Mouse (Mus musculus) embryonic facial prominence, embryonic 11.5 days (tissue): ENCODE measurements around the gene Fhdc1. TPM values are rescaled to one million over a fixed set of nuclear protein-coding genes. Genes with fewer than 3 reads are reported as not detected.

ENCODE experiments used
- ATAC-seq: fragments of 200-750 bp; cut with Nextera tagmentation; replicated peaks from 2 replicates; pipeline ENCODE4 v1.8.0; 2017; ENCODE audit warnings: low read depth; ENCODE audit not compliant: insufficient number of reproducible peaks, low FRiP score, low TSS enrichment
- DNase-seq: peaks from one replicate; pipeline ENCODE4 v3.0.0-alpha.2; 2015; ENCODE audit warnings: low spot score
- H3K27ac ChIP-seq: fragments of 300-500 bp; sonication (generic); replicated peaks from 2 replicates; pipeline ENCODE4 v1.5.1; 2014; ENCODE audit warnings: mild to moderate bottlenecking, low read depth, low read length, control low read depth
- H3K27me3 ChIP-seq: fragments of 300-500 bp; sonication (generic); 2 replicates; pipeline ENCODE4 v1.6.1; 2014; ENCODE audit warnings: mild to moderate bottlenecking, low read length, moderate library complexity, mixed read lengths; ENCODE audit not compliant: control insufficient read depth, insufficient read depth
- H3K36me3 ChIP-seq: fragments of 300-500 bp; sonication (generic); replicated peaks from 2 replicates; pipeline ENCODE4 v1.6.1; 2014; ENCODE audit warnings: low read depth, mild to moderate bottlenecking, low read length, moderate library complexity, mixed read lengths; ENCODE audit not compliant: control insufficient read depth, insufficient read depth
- H3K4me1 ChIP-seq: fragments of 300-500 bp; sonication (generic); 2 replicates; pipeline ENCODE4 v1.6.1; 2014; ENCODE audit warnings: low read length, mixed read lengths; ENCODE audit not compliant: control insufficient read depth, insufficient read depth
- H3K4me2 ChIP-seq: fragments of 300-500 bp; sonication (generic); 2 replicates; pipeline ENCODE4 v1.6.1; 2014; ENCODE audit warnings: low read depth, mild to moderate bottlenecking, control low read depth, low read length, moderate library complexity
- H3K4me3 ChIP-seq: fragments of 300-500 bp; sonication (generic); 2 replicates; pipeline ENCODE4 v1.5.1; 2014; ENCODE audit warnings: low read depth, low read length, control low read depth
- H3K9ac ChIP-seq: fragments of 300-500 bp; sonication (generic); replicated peaks from 2 replicates; pipeline ENCODE4 v1.6.1; 2014; ENCODE audit warnings: mild to moderate bottlenecking, control low read depth, low read length
- H3K9me3 ChIP-seq: fragments of 300-500 bp; sonication (generic); replicated peaks from 2 replicates; pipeline ENCODE4 v1.6.1; 2016; ENCODE audit warnings: mild to moderate bottlenecking, low read length, inconsistent platforms, mixed read lengths; ENCODE audit not compliant: control insufficient read depth
- WGBS: fragments of 180-500 bp; shearing (Covaris S2); extraction: QIAGEN DNeasy Blood & Tissue Kit; methylation state at CpG from one replicate; pipeline ENCODE4 v1.1.7; 2014; 5-methylcytosine and 5-hydroxymethylcytosine counted together
- polyA plus RNA-seq: library from polyadenylated mRNA; unstranded; fragments of >200 nt; fragmentation: Nextera tagmentation; extraction: Ambion mirVana; gene quantifications from 2 replicates; pipeline ENCODE4 v1.2.1, GENCODE M21; 2014

Gene Fhdc1
- polyA plus RNA-seq, 1 experiment from 2014 or later, result 1.8 TPM

DNA sequence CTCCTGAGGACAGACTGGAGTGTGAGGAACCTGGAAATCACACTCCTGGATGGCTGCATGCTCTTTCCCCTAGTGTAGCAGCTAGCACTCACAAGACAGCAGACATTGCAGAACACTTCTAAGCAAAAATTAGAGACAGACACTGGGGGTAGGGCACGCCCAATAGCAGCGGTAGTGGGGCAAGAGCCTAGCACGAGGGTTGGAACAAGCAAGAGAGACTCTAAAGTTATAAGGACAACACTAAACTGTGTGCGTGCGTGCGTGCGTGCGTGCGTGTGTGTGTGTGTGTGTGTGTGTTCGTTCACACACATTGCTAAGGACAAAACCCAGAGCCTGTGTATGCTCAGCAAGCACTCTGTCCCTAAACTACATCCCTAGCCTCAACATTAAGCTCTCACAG, 20.3 kb upstream of the Fhdc1 start:
- ATAC-seq (no peak), DNase-seq (no peak)
- 68% methylated on average over 10 of the region's 10 CpGs for WGBS
- Histone ChIP-seq H3K36me3 (no peaks in the 10 kb centered on the region), H3K4me2 (no peak overlapping the region), H3K4me1 (no peaks in the 10 kb centered on the region), H3K9me3 (no peaks in the 10 kb centered on the region), H3K27ac (no peak overlapping the region), H3K9ac (no peak overlapping the region), H3K4me3 (no peak overlapping the region), H3K27me3 (no peaks in the 10 kb centered on the region)

DNA sequence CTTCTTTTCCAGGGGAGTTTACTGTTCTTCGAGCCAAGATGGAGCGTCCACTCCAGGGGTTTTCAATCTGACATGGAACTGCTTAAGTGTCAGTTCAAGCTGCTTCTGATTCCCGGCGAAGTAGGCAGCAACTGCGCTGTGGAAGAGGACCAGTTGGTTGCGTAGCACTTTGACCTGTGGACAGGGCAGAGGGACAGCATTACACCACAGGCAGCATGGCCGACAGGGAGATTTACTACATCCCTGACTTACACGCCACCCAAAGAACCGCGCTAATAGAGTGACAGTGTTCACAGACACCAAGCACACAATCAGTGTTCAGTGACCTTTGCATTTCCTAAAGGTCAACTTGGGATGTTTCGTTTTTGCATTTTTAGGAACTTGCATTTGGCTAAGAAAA, 17.5 kb upstream of the Fhdc1 start:
- Histone ChIP-seq H3K9ac (no peak overlapping the region), H3K27ac (no peak overlapping the region), H3K4me2 (no peak overlapping the region), H3K36me3 (no peaks in the 10 kb centered on the region), H3K4me3 (no peak overlapping the region), H3K4me1 (no peaks in the 10 kb centered on the region), H3K27me3 (no peaks in the 10 kb centered on the region), H3K9me3 (no peaks in the 10 kb centered on the region)
- ATAC-seq (no peak), DNase-seq (no peak)
- WGBS, result 70% methylated on average over 11 of the region's 11 CpGs

DNA sequence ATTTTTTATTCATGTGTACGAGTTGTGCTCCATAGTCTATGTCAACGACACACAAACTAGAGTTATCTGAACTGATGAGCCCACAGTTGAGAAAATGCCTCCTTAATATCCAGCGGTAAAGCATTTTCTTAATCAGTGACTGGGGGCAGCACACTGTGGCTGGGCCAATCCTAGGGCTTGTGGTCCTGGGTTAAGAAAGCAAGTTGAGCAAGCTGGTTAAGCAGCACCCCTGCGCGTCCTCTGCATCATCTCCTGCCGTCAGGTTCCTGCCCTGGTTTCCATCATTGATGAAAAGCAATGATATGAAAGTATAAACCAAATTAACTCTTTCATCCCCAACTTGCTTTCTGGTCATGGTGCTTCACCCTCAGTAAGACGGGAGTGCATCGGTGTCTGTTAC, 12.4 kb upstream of the Fhdc1 start:
- no peak overlapping the region for H3K27ac ChIP-seq
- no peaks in the 10 kb centered on the region for H3K36me3 ChIP-seq
- no peak for DNase-seq
- no peaks in the 10 kb centered on the region for H3K4me1 ChIP-seq
- no peaks in the 10 kb centered on the region for H3K27me3 ChIP-seq
- H3K4me2 ChIP-seq, result no peak overlapping the region
- 90% methylated on average over 8 of the region's 8 CpGs for WGBS
- no peak overlapping the region for H3K9ac ChIP-seq
- ATAC-seq, result no peak
- H3K9me3 ChIP-seq, result no peaks in the 10 kb centered on the region
- H3K4me3 ChIP-seq, result no peak overlapping the region

DNA sequence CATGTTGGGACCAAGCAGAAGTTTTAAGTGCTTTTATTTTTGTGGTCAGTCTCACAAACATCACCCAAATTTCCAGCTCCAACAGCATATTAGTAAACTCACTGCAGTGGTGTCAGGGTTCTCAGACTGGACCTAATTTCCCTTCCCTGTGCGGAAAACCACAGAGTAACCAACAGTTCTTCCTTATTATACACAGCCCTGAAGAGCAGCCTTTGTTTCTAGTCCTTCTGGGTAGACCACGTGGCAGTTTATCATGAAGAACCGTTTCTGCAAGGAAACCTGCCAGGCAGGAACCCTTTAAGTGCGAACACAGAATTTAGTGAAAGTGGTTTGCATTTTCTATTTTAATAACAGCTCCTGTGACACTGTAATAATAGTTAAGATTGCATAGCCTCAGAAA, 11.9 kb upstream of the Fhdc1 start:
- no peak overlapping the region for H3K4me2 ChIP-seq
- H3K36me3 ChIP-seq, result no peaks in the 10 kb centered on the region
- DNase-seq (no peak), ATAC-seq (no peak)
- WGBS, result 85% methylated on average over 4 of the region's 4 CpGs
- no peak overlapping the region for H3K9ac ChIP-seq
- no peak overlapping the region for H3K4me3 ChIP-seq
- H3K27ac ChIP-seq, result no peak overlapping the region
- no peaks in the 10 kb centered on the region for H3K27me3 ChIP-seq
- H3K9me3 ChIP-seq, result no peaks in the 10 kb centered on the region
- H3K4me1 ChIP-seq, result no peaks in the 10 kb centered on the region

DNA sequence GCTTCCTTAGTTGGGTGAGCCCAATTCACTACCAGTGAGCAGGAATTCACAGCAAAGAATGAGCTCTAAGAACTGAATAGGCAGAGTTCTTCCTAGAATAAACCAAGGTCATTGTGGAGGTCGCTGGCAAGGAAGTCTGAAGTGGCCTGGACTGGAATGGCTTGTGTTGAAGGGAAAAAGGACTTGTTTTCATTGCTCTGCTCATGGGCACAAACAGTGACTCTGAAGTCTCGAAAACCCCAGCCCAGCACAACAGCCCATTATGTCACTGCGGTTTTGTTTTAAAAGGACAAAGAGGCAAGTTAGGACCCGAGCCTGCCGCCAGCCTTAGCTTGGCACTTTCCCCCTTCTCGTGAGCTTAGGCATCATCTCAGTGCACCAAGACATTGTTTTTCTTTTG, 8.5 kb upstream of the Fhdc1 start:
- no peaks in the 10 kb centered on the region for H3K36me3 ChIP-seq
- DNase-seq (no peak), ATAC-seq (no peak)
- H3K4me1 ChIP-seq, result no peaks in the 10 kb centered on the region
- H3K9ac ChIP-seq, result no peak overlapping the region
- H3K27me3 ChIP-seq, result no peaks in the 10 kb centered on the region
- H3K27ac ChIP-seq, result no peak overlapping the region
- no peak overlapping the region for H3K4me2 ChIP-seq
- H3K9me3 ChIP-seq, result no peaks in the 10 kb centered on the region
- no peak overlapping the region for H3K4me3 ChIP-seq
- WGBS, result 32% methylated on average over 6 of the region's 6 CpGs

DNA sequence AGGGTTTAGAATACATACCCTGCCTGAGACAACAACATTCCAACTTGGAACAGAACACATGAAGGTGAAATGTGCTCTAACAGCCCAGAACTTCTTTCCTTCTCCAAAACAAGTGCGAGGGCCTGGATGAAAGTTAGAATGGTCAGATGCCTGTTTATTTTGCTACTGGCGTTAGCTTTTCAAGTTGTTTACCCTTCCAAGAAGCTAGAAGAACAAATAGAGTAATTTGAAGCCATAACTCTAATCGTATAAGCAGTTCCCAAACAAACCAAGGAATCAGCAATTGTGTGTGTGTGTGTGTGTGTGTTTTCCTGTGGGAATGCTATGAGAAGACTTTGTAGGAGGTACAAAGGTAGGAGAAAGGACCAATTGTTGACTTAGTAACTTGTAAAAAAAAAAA, 4.7 kb upstream of the Fhdc1 start:
- Histone ChIP-seq H3K27ac (no peak overlapping the region), H3K27me3 (peaks cover 7% of the 10 kb centered on the region; the same call in 1 of the 2 replicates), H3K36me3 (no peaks in the 10 kb centered on the region), H3K9me3 (no peaks in the 10 kb centered on the region), H3K4me1 (no peaks in the 10 kb centered on the region; the same call in 1 of the 2 replicates), H3K4me3 (no peak overlapping the region), H3K4me2 (no peak overlapping the region), H3K9ac (no peak overlapping the region)
- ATAC-seq (no peak), DNase-seq (no peak)
- WGBS, result 74% methylated on average over 3 of the region's 3 CpGs

DNA sequence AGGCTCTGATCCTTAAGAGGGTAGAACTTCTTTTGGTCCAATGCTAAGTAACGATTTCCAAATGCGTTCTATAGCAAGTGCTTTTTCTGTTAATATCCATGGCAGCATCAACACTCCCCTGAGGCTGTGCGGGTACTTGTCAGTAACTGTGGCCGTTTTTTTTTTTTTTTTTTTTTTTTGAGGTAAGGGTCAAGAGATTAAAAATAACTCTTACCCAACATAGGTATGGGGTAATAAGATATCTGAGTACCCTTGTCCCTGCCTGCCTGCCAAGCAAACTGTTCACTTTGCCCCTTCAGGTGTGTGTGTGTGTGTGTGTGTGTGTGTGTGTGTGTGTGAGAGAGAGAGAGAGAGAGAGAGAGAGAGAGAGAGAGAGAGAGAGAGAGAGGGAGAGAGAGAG, 4.1 kb upstream of the Fhdc1 start:
- Histone ChIP-seq H3K27ac (no peak overlapping the region), H3K4me2 (no peak overlapping the region), H3K4me3 (no peak overlapping the region), H3K9me3 (no peaks in the 10 kb centered on the region), H3K4me1 (peaks cover 3% of the 10 kb centered on the region; the same call in 1 of the 2 replicates), H3K27me3 (peaks cover 9% of the 10 kb centered on the region), H3K36me3 (no peaks in the 10 kb centered on the region), H3K9ac (no peak overlapping the region)
- DNase-seq, result no peak
- no peak for ATAC-seq
- WGBS, result 60% methylated on average over 4 of the region's 4 CpGs

DNA sequence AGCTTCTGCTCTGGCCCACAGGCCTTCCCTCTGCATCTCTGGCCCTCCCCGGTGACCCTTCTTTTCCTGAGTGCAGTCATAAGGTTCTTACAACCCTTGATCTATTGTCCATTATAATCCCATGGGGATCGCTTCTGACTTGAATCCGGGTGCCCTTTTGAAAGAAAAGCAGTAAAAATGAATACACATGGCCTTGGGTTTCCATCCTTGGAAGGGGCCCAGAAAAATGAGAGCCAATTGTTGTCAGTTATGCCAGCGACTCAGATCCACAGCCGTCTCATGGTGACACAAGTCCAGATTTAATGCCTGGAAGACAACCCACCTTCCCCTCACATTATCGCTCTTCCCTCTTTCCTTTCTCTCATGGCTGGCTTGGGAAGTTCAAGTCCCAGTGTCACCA, 1.9 kb upstream of the Fhdc1 start:
- H3K27me3 ChIP-seq, result peaks cover 26% of the 10 kb centered on the region
- no peaks in the 10 kb centered on the region for H3K36me3 ChIP-seq

More for the DNA sequence above, 1.9 kb upstream of the Fhdc1 start:
- no peak overlapping the region for H3K9ac ChIP-seq
- H3K4me1 ChIP-seq, result peaks cover 3% of the 10 kb centered on the region; the same call in 1 of the 2 replicates
- no peak overlapping the region for H3K4me3 ChIP-seq
- WGBS, result 72% methylated on average over 6 of the region's 6 CpGs
- DNase-seq, result no peak
- no peak overlapping the region for H3K27ac ChIP-seq
- H3K9me3 ChIP-seq, result no peaks in the 10 kb centered on the region
- ATAC-seq, result no peak
- H3K4me2 ChIP-seq, result no peak overlapping the region
